Mouse (Mus musculus): ENCODE measurements around the gene Rapgefl1.

DNA sequence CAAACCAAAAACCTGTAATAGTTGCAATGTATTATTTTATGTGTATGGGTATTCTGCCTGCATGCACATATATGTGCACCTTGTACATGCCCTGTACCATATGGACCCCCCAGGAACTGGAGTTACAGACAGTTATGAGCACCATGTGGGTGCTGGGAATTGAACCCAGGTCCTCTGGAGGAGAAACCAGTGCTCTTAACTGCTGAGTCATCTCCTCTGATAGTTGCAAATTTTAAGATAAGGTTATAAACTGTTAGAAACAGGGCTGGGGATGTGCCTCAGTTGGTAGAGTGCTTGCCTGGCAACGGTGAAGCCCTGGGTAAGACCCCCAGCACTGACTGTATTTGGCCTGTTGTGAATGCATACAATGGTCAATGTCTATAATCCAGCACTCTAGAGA lies 45.1 kb upstream of the Rapgefl1 start:
- TF ChIP-seq POLR2A (IDR thresholded peaks at IDR 0.05; ENCODE audit: insufficient read depth, low read depth, low read length) = no peak
- TF ChIP-seq CTCF (IDR thresholded peaks at IDR 0.05; ENCODE audit: insufficient read depth, low read depth, low read length) = no peak

Measured in olfactory bulb, adult 2 months (tissue).